Mouse (Mus musculus) liver, embryonic 14.5 days (tissue): ENCODE data around the gene Alg3. TPM values are rescaled to one million over a fixed set of nuclear protein-coding genes. Genes with fewer than 3 reads are reported as not detected.

Experiments used
- ATAC-seq: fragments of 200-750 bp; cut with Nextera tagmentation; 2 replicates; pipeline ENCODE4 v1.8.0; 2017; ENCODE audit warnings: moderate number of reproducible peaks, mild to moderate bottlenecking, moderate library complexity; ENCODE audit not compliant: insufficient read depth
- DNase-seq, 3 experiments: peaks; one replicate each; pipeline ENCODE4 v3.0.0-alpha.2; 2012 to 2013; ENCODE audit warnings: low read depth in 3 of 3, low spot score in 3 of 3
- H3K27ac ChIP-seq: fragments of 300-500 bp; sonication (generic); 2 replicates; pipeline ENCODE4 v1.5.1; 2014; ENCODE audit warnings: moderate library complexity, mild to moderate bottlenecking, control low read depth, inconsistent platforms
- H3K27me3 ChIP-seq: fragments of 300-500 bp; sonication (generic); 2 replicates; pipeline ENCODE4 v1.6.1; 2014; ENCODE audit warnings: mild to moderate bottlenecking, low read length, moderate library complexity; ENCODE audit not compliant: control insufficient read depth, insufficient read depth
- H3K36me3 ChIP-seq: fragments of 300-500 bp; sonication (generic); replicated peaks from 2 replicates; pipeline ENCODE4 v1.6.1; 2014; ENCODE audit warnings: low read depth; ENCODE audit not compliant: control insufficient read depth, insufficient read depth
- H3K4me1 ChIP-seq, 2 experiments: fragments of 200-500 bp in 1 of 2; fragments of 300-500 bp in 1 of 2; sonication (generic) in 1 of 2; replicated peaks; 2 replicates each; pipeline ENCODE4 v1.6.1; 2012 to 2014; ENCODE audit warnings: antibody characterized with exemption in 1 of 2, inconsistent platforms in 1 of 2, low read length in 1 of 2; ENCODE audit not compliant: control insufficient read depth in 2 of 2, insufficient read depth in 2 of 2
- H3K4me2 ChIP-seq: fragments of 300-500 bp; sonication (generic); 2 replicates; pipeline ENCODE4 v1.6.1; 2014; ENCODE audit warnings: low read depth, mild to moderate bottlenecking, control low read depth, moderate library complexity
- H3K4me3 ChIP-seq, 2 experiments: fragments of 200-500 bp in 1 of 2; fragments of 300-500 bp in 1 of 2; sonication (generic) in 1 of 2; 2 replicates each; pipeline ENCODE4 v1.5.1; 2012 to 2014; ENCODE audit warnings: low read depth in 2 of 2, low read length in 2 of 2, mild to moderate bottlenecking in 2 of 2, control low read depth in 1 of 2, inconsistent platforms in 1 of 2, moderate library complexity in 1 of 2; ENCODE audit not compliant: insufficient read depth in 1 of 2
- H3K9ac ChIP-seq: fragments of 300-500 bp; sonication (generic); replicated peaks from 2 replicates; pipeline ENCODE4 v1.6.1; 2014; ENCODE audit warnings: mild to moderate bottlenecking, control low read depth, moderate library complexity
- H3K9me3 ChIP-seq: fragments of 300-500 bp; sonication (generic); 2 replicates; pipeline ENCODE4 v1.6.1; 2016; ENCODE audit warnings: low read length, mixed read lengths; ENCODE audit not compliant: control insufficient read depth
- CTCF ChIP-seq: IDR thresholded peaks from 2 replicates; pipeline ENCODE4 v1.5.1; 2016; ENCODE audit warnings: antibody characterized with exemption, low read depth, control low read depth
- EP300 ChIP-seq: IDR thresholded peaks from 2 replicates; pipeline ENCODE4 v1.6.1; 2016; ENCODE audit warnings: antibody characterized with exemption, low read depth
- WGBS: fragments of 180-500 bp; shearing (Covaris S2); extraction: QIAGEN DNeasy Blood & Tissue Kit; methylation state at CpG from one replicate; pipeline ENCODE4 v1.1.7; 2014; ENCODE audit not compliant: insufficient replicate concordance; 5-methylcytosine and 5-hydroxymethylcytosine counted together
- polyA plus RNA-seq, 2 experiments: library from polyadenylated mRNA; depleted of rRNA in 1 of 2; stranded (reverse) in 1 of 2; unstranded in 1 of 2; fragments of >200 nt; fragmentation: Nextera tagmentation in 1 of 2; extraction: Ambion mirVana in 1 of 2; gene quantifications; 2 replicates each; pipeline versions ENCODE4 v1.2.1 to v1.2.3; 2012 to 2014

Gene Alg3
- polyA plus RNA-seq, 2 experiments: 9.3 to 21.7 TPM

- WGBS: 24% methylated on average over 7 of the region's 7 CpGs
- TF ChIP-seq CTCF (0 out of 2 replicates have a peak, but pooled peaks have one; percentile 4), EP300 (peak; percentile 84)
- Histone ChIP-seq H3K9ac (no peak overlapping the region), H3K36me3 (no peaks in the 10 kb centered on the region), H3K9me3 (no peaks in the 10 kb centered on the region), H3K27me3 (peaks cover 38% of the 10 kb centered on the region), H3K27ac (peak overlapping the region; percentile 10; the same call in 1 of the 2 replicates), H3K4me1 (peaks cover 14 to 19% of the 10 kb centered on the region in 2 experiments), H3K4me3 (no peak overlapping the region), H3K4me2 (peak overlapping the region; percentile 49)
- DNase-seq: peak; percentile 44 to 59 (median 49)
- peak; percentile 90 for ATAC-seq
These were observed 16.4 kb downstream of the Alg3 start for GRCm38 (mm10) chr16:20595060-20595673.

- ATAC-seq: no peak
- Histone ChIP-seq H3K9ac (no peak overlapping the region), H3K4me3 (no peak overlapping the region; a peak in 1 of 4 replicates), H3K9me3 (no peaks in the 10 kb centered on the region), H3K27me3 (peaks cover 63% of the 10 kb centered on the region), H3K4me1 (peaks cover 13 to 20% of the 10 kb centered on the region in 2 experiments), H3K4me2 (peak overlapping the region; percentile 60), H3K36me3 (no peaks in the 10 kb centered on the region), H3K27ac (no peak overlapping the region)
- TF ChIP-seq EP300: no peak
- no peak for TF ChIP-seq CTCF
- WGBS: 5% methylated on average over 48 of the region's 48 CpGs
- DNase-seq: no peak
These were observed 20.3 kb downstream of the Alg3 start for GRCm38 (mm10) chr16:20591076-20591705.

- H3K4me2 ChIP-seq: peak overlapping the region; percentile 60
- no peak for ATAC-seq
- peaks cover 63% of the 10 kb centered on the region for H3K27me3 ChIP-seq
- peak overlapping the region; percentile 26 to 39; a peak in 3 of 4 replicates for H3K4me3 ChIP-seq
- no peak for DNase-seq
- TF ChIP-seq EP300 (no peak), CTCF (no peak)
- H3K4me1 ChIP-seq: peaks cover 8 to 15% of the 10 kb centered on the region in 2 experiments
- no peak overlapping the region for H3K9ac ChIP-seq
- no peaks in the 10 kb centered on the region for H3K9me3 ChIP-seq
- H3K27ac ChIP-seq: no peak overlapping the region
- H3K36me3 ChIP-seq: no peaks in the 10 kb centered on the region
- under 1% methylated on average over 17 of the region's 17 CpGs for WGBS
These were observed 20.9 kb downstream of the Alg3 start for GRCm38 (mm10) chr16:20590680-20591038.

- H3K4me3 ChIP-seq: peak overlapping the region; percentile 26 to 39
- H3K9ac ChIP-seq: no peak overlapping the region
- no peak overlapping the region for H3K27ac ChIP-seq
- H3K36me3 ChIP-seq: no peaks in the 10 kb centered on the region
- H3K4me1 ChIP-seq: peaks cover 3 to 10% of the 10 kb centered on the region in 2 experiments; a peak in 3 of 4 replicates
- H3K27me3 ChIP-seq: peaks cover 63% of the 10 kb centered on the region
- no peak for TF ChIP-seq CTCF
- TF ChIP-seq EP300: no peak
- under 1% methylated on average over 39 of the region's 39 CpGs for WGBS
- no peak for DNase-seq
- no peaks in the 10 kb centered on the region for H3K9me3 ChIP-seq
- peak overlapping the region; percentile 60 for H3K4me2 ChIP-seq
- ATAC-seq: no peak
These were observed 21.4 kb downstream of the Alg3 start for GRCm38 (mm10) chr16:20589939-20590679.

- ATAC-seq: no peak
- Histone ChIP-seq H3K27me3 (peaks cover 63% of the 10 kb centered on the region), H3K9me3 (no peaks in the 10 kb centered on the region), H3K36me3 (no peaks in the 10 kb centered on the region), H3K9ac (no peak within 1 kb of the TSS), H3K4me3 (peak within 1 kb of the TSS; percentile 26 to 39), H3K4me1 (peaks cover 3 to 6% of the 10 kb centered on the region in 2 experiments; a peak in 3 of 4 replicates), H3K4me2 (peak within 1 kb of the TSS; percentile 60), H3K27ac (no peak within 1 kb of the TSS)
- no peak for TF ChIP-seq EP300
- no peak for TF ChIP-seq CTCF
- 3% methylated on average over 24 of the region's 24 CpGs for WGBS
- no peak for DNase-seq
These were observed 22.1 kb downstream of the Alg3 start, which contains the start of gene Vwa5b2 for GRCm38 (mm10) chr16:20589366-20589938. Gene Vwa5b2 (plus strand): TSS chr16:20589471.
